Mouse (Mus musculus) G1E (cell line): ENCODE measurements around the gene Cd164. TPM values are rescaled to one million over a fixed set of nuclear protein-coding genes. Genes with fewer than 3 reads are reported as not detected.
"Not testable (repeated sequence)": the region's sequence is repeated elsewhere in the genome, so short reads cannot be mapped to it uniquely, and the experiment has no call there.

Source experiments
- ATAC-seq: 2 replicates; pipeline ENCODE4 v1.8.0; 2016; ENCODE audit warnings: mild to moderate bottlenecking; ENCODE audit not compliant: insufficient number of reproducible peaks, poor library complexity, low FRiP score, severe bottlenecking; ENCODE audit errors: extremely low read depth
- DNase-seq: peaks from one replicate; pipeline ENCODE4 v3.0.0; 2012; ENCODE audit warnings: low spot score
- H3K27me3 ChIP-seq: 2 replicates; pipeline ENCODE4 v1.6.1; 2012; ENCODE audit warnings: mild to moderate bottlenecking, low read length, inconsistent platforms; ENCODE audit not compliant: insufficient read depth
- H3K36me3 ChIP-seq: replicated peaks from 2 replicates; pipeline ENCODE3; 2012; ENCODE audit warnings: mild to moderate bottlenecking, inconsistent platforms
- H3K4me1 ChIP-seq: 2 replicates; pipeline ENCODE4 v1.6.1; 2012; ENCODE audit warnings: low read depth, low read length, inconsistent platforms, mixed read lengths; ENCODE audit not compliant: insufficient read depth
- H3K4me3 ChIP-seq: 2 replicates; pipeline ENCODE4 v1.5.1; 2012; ENCODE audit warnings: low read depth, mild to moderate bottlenecking, inconsistent platforms, low read length, moderate library complexity, mixed read lengths
- H3K9me3 ChIP-seq: replicated peaks from 2 replicates; pipeline ENCODE4 v1.6.1; 2012; ENCODE audit warnings: inconsistent platforms
- CTCF ChIP-seq: IDR thresholded peaks from 2 replicates; pipeline ENCODE4 v1.5.1; 2012; ENCODE audit warnings: low read depth, low read length, inconsistent platforms, mixed read lengths
- GATA1 ChIP-seq: IDR thresholded peaks from 2 replicates; pipeline ENCODE4 v1.6.1; 2012; ENCODE audit warnings: borderline replicate concordance, low read length, inconsistent platforms, mixed read lengths
- GATA2 ChIP-seq: IDR thresholded peaks from 2 replicates; pipeline ENCODE4 v1.6.1; 2012; ENCODE audit warnings: low read depth, low read length, inconsistent platforms, borderline replicate concordance
- POLR2AphosphoS5 ChIP-seq: IDR thresholded peaks from 2 replicates; pipeline ENCODE4 v1.6.1; 2012; ENCODE audit warnings: low read depth, low read length, inconsistent platforms; ENCODE audit not compliant: insufficient replicate concordance
- TAL1 ChIP-seq: conservative IDR thresholded peaks from 2 replicates; pipeline ENCODE4 v1.6.1; 2012; ENCODE audit warnings: low read depth, low read length, inconsistent platforms, mixed read lengths
- polyA plus RNA-seq: library from polyadenylated mRNA; stranded (reverse); fragments of >175 nt; gene quantifications from 2 replicates; pipeline ENCODE4 v1.2.3, GENCODE M21; 2012
- total RNA-seq, 2 experiments: library from RNA; stranded (forward) in 1 of 2; stranded (reverse) in 1 of 2; fragments of 200-1000 nt in 1 of 2; fragments of >200 nt in 1 of 2; fragmentation: Nextera tagmentation in 1 of 2; gene quantifications; 2 replicates each; pipeline ENCODE4 v1.2.3; 2014 to 2017

Gene Cd164
- total and polyA plus RNA-seq, 3 experiments: 106 to 156 (median 127) TPM

DNA sequence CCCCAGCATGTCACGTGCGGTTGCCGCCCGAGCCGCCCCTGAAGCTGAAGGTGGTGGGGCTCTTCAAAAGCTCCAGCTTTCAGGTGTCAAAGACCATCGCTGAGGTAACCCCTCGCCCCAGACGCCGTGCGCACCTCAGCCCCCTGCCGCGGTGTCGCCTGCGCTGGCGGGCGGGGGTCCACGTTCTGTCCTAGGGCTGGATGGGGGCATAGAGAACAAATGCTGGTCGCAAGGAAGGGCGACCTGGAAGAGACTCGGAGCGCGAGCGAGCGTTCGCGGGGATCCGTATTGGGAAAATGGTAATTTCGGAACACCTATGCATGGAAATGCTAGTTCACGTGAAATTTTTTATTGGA lies 28.7 kb upstream of the Cd164 start:
- no peaks in the 10 kb centered on the region for H3K9me3 ChIP-seq
- peaks cover 36% of the 10 kb centered on the region for H3K36me3 ChIP-seq
- H3K4me1 ChIP-seq: peaks cover 30% of the 10 kb centered on the region
- peak overlapping the region; percentile 77 for H3K4me3 ChIP-seq
- TF ChIP-seq POLR2AphosphoS5 (no peak), GATA1 (no peak), CTCF (no peak)
- peaks cover 7% of the 10 kb centered on the region for H3K27me3 ChIP-seq
- no peak for DNase-seq
- no peak for ATAC-seq

DNA sequence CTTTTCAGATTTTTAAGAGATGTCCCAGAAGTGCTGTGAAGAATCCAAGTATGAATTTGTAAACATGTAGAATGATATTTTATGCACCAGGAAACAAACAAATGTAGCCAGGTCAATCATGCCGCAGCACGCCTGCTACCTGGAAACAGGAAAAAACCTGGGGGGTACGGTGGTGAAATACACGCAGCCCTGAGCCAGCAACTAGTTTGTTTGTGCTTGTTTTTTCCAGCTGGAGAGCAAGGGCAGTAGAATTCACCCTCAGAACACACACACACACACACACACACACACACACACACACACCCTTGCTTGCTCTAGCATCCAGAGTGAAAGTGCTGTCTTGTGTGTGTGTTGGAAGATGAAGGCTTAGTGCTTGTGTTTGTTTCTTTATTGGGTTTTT lies 28.1 kb upstream of the Cd164 start:
- DNase-seq (no peak), ATAC-seq (no peak)
- peaks cover 30% of the 10 kb centered on the region for H3K4me1 ChIP-seq
- H3K9me3 ChIP-seq: no peaks in the 10 kb centered on the region
- no peak for TF ChIP-seq GATA2
- no peak for TF ChIP-seq CTCF
- TF ChIP-seq GATA1: no peak
- TF ChIP-seq TAL1: no peak
- H3K36me3 ChIP-seq: peaks cover 29% of the 10 kb centered on the region
- H3K27me3 ChIP-seq: peaks cover 7% of the 10 kb centered on the region
- H3K4me3 ChIP-seq: no peak overlapping the region; the same call in 1 of the 2 replicates

DNA sequence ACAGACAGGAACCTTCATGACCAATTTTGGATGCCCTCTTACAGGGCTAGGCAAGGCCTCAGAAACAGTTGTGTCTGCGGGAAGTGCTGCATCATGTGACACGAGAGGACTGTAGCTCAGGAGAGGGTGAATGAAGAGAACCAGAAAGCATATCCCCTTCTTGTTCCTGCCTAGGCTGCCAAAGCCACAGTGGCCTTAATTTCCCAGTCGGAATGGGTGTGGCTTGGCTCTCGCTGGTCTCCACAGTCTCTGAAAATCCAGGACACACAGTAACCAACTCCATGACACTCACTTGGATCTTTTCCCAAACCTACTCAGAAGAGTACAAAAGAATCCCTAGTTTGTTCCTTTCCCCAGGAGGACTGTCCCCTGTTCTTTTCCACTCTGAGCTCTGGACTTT lies 18.3 kb upstream of the Cd164 start:
- ATAC-seq (no peak), DNase-seq (no peak)
- TF ChIP-seq GATA2: no peak
- TF ChIP-seq TAL1: no peak
- no peak for TF ChIP-seq GATA1
- no peak for TF ChIP-seq CTCF
- TF ChIP-seq POLR2AphosphoS5: no peak
- no peaks in the 10 kb centered on the region for H3K9me3 ChIP-seq
- H3K36me3 ChIP-seq: no peaks in the 10 kb centered on the region
- H3K4me1 ChIP-seq: no peaks in the 10 kb centered on the region
- H3K27me3 ChIP-seq: peaks cover 31% of the 10 kb centered on the region
- no peak overlapping the region for H3K4me3 ChIP-seq

DNA sequence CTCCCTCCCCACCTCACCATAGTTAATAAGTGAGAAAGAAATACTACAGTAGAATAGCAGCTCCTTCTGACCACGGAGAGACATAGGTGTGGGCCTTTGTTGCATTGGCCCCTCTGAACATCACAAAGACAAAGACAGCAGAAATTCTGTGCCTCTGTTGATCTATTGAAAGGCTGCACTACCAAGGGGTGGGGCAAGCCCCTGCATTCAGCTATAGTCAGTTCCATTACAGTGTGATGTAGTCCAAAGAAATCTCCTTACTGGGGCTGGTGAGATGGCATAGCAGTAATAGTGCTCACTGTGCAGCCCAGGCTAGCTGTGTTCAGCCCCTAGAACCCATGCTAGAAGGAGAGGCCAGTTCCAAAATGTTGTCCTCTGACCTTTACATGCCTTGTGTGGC lies 14.2 kb upstream of the Cd164 start:
- Histone ChIP-seq H3K27me3 (peaks cover 26% of the 10 kb centered on the region), H3K36me3 (no peaks in the 10 kb centered on the region), H3K4me3 (no peak overlapping the region), H3K4me1 (no peaks in the 10 kb centered on the region), H3K9me3 (no peaks in the 10 kb centered on the region)
- ATAC-seq (no peak), DNase-seq (no peak)
- no peak for TF ChIP-seq GATA1
- TF ChIP-seq GATA2: no peak

DNA sequence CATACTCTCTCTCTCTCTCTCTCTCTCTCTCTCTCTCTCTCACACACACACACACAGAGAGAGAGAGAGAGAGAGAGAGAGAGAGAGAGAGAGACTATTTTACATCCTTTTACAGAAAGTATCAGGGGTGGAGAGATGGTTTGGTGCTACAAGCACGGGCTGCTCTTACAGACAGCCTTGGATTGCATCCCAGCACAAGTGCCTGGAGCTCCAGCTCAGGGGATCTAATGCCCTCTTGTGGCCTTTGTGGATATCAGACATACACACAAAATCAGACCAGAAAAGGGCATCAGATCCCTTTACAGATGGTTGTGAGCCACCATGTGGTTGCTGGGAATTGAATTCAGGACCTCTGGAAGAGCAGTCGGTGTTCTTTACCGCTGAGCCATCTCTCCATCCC lies 13.8 kb upstream of the Cd164 start:
- H3K27me3 ChIP-seq: peaks cover 30% of the 10 kb centered on the region
- not testable (repeated sequence) for H3K4me3 ChIP-seq, H3K4me1 ChIP-seq, ATAC-seq, DNase-seq, H3K36me3 ChIP-seq, H3K9me3 ChIP-seq
- TF ChIP-seq CTCF: peak; percentile 29; the same call in 1 of the 2 replicates

DNA sequence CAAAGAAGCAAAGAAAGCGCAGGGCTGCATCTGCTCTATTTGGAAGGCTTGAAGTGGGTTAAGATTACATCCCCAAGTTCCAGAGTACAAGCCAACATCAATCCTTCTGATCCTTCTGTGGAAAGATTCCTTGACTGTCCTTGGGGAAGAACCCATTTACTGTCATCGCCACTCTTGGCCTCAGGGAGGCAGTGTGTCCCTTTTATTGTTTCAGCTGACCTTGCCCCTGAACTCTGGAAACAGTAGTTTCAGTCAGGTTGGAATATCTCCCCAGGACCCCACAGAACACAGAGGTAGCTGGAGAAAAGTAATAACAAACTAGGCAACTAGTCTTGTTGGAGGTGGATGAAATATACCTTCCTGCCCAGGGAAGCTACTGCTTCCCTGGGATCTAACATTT lies 10.1 kb upstream of the Cd164 start:
- TF ChIP-seq GATA2 (no peak), GATA1 (no peak), TAL1 (no peak), POLR2AphosphoS5 (no peak), CTCF (no peak)
- Histone ChIP-seq H3K4me3 (no peak overlapping the region), H3K4me1 (no peaks in the 10 kb centered on the region), H3K36me3 (no peaks in the 10 kb centered on the region), H3K9me3 (no peaks in the 10 kb centered on the region), H3K27me3 (peaks cover 45% of the 10 kb centered on the region)
- DNase-seq (no peak), ATAC-seq (no peak)

DNA sequence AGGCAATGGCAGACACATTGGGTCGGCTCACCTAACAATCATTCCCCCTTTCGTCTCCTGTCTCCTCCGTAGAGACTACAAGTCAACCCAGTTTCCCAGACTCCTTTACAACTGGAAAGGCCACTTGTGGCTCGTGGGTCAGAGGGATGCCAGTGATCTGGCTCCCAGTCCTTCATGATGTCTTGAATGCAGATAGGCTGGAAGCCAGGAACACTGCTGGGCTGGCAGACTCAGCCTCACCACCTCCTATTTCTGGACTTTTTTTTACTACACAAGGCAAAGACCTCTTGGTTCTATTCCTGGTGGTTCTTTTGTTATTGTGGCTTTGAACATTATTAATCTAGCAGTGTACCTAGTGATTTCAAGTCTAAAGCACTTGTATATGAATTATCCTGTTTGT lies 4.9 kb upstream of the Cd164 start:
- no peaks in the 10 kb centered on the region for H3K36me3 ChIP-seq
- no peak for ATAC-seq
- DNase-seq: no peak
- H3K9me3 ChIP-seq: no peaks in the 10 kb centered on the region
- H3K27me3 ChIP-seq: peaks cover 33% of the 10 kb centered on the region
- peaks cover 4% of the 10 kb centered on the region for H3K4me1 ChIP-seq
- no peak for TF ChIP-seq TAL1
- TF ChIP-seq POLR2AphosphoS5: no peak
- no peak overlapping the region for H3K4me3 ChIP-seq
